Mouse (Mus musculus): ENCODE measurements around the gene Ssty2.
"Not testable (repeated sequence)": the region's sequence is repeated elsewhere in the genome, so short reads cannot be mapped to it uniquely, and the experiment has no call there.

Ssty2 gene

GRCm38 (mm10) chrY:67047972-67048371 is at the start of gene Ssty2:
TSS of gene Ssty2 (minus strand) at chrY:67048072.
- DNase-seq (ENCODE audit: low spot score in 2 of 2), result not testable (repeated sequence)
